9 mouse cellular contexts compared by ENCODE assay signal in genomic region chr7:45833924-45834323, GRCm38 (mm10). TPM values are rescaled to one million over a fixed set of nuclear protein-coding genes. Genes with fewer than 3 reads are reported as not detected.
DNase-seq lines count a peak whose midpoint lies in the region; ATAC-seq and TF ChIP-seq lines count a peak whose summit lies in the region.
"Had no signal": no experiment of that assay in that cellular context is flagged by ENCODE, and none has a peak within 500 bp of the region (broad histone marks: within the 10 kb centered on the region; RNA-seq: fewer than 3 reads in every experiment).

No protein-coding gene starts in this region.

- no peak for DNase-seq in kidney, postnatal 25 days
- no peak for DNase-seq in gastrocnemius, adult 18-20 months (ENCODE audit: low spot score)
- no peak for DNase-seq in cerebellum, postnatal 4 days (ENCODE audit: low spot score in 2 of 2)
- DNase-seq in gastrocnemius, postnatal 36 days: no peak

- TF ChIP-seq CTCF in intestine, postnatal 0 days (IDR thresholded peaks at IDR 0.05; ENCODE audit: low read depth): no peak

- no peak overlapping the region for H3K27ac ChIP-seq in kidney, embryonic 14.5 days (ENCODE audit: low read depth, low read length)
- no peak overlapping the region for H3K27ac ChIP-seq in embryonic facial prominence, embryonic 15.5 days (replicated peaks)
- no peak overlapping the region for H3K27ac ChIP-seq in intestine, postnatal 0 days (ENCODE audit: low read depth, low read length)
- no peak overlapping the region for H3K27ac ChIP-seq in neural tube, embryonic 12.5 days

- WGBS in kidney, embryonic 14.5 days: 2% methylated on average over 31 of the region's 31 CpGs
- 4% methylated on average over 30 of the region's 31 CpGs for WGBS in embryonic facial prominence, embryonic 15.5 days
- WGBS in intestine, postnatal 0 days: 7% methylated on average over 31 of the region's 31 CpGs
- WGBS in neural tube, embryonic 12.5 days: 4% methylated on average over 23 of the region's 31 CpGs

- H3K4me3 ChIP-seq in kidney, embryonic 14.5 days (ENCODE audit: low read length): peak overlapping the region; percentile 42
- H3K4me3 ChIP-seq in embryonic facial prominence, embryonic 15.5 days (replicated peaks): peak overlapping the region; percentile 44
- peak overlapping the region; percentile 46 for H3K4me3 ChIP-seq in intestine, postnatal 0 days (ENCODE audit: low read depth, low read length)
- H3K4me3 ChIP-seq in neural tube, embryonic 12.5 days: peak overlapping the region; percentile 35

- H3K36me3 ChIP-seq in kidney, embryonic 14.5 days (ENCODE audit: control insufficient read depth, insufficient read depth, low read length): peaks cover 8% of the 10 kb centered on the region; the same call in 1 of the 2 replicates
- no peaks in the 10 kb centered on the region for H3K36me3 ChIP-seq in embryonic facial prominence, embryonic 15.5 days
- H3K36me3 ChIP-seq in intestine, postnatal 0 days (ENCODE audit: control insufficient read depth, insufficient read depth): 0 out of 2 replicates have a peak, but pooled peaks cover 1% of the 10 kb centered on the region
- H3K36me3 ChIP-seq in neural tube, embryonic 12.5 days: no peaks in the 10 kb centered on the region

- intact Hi-C loops in gastrocnemius, postnatal 36 days (cut with DNase I): no loop called here

- H3K4me1 ChIP-seq in kidney, embryonic 14.5 days (ENCODE audit: control insufficient read depth, insufficient read depth, low read length): peaks cover 23% of the 10 kb centered on the region
- H3K4me1 ChIP-seq in embryonic facial prominence, embryonic 15.5 days: peaks cover 31% of the 10 kb centered on the region
- H3K4me1 ChIP-seq in intestine, postnatal 0 days (replicated peaks; ENCODE audit: control insufficient read depth, insufficient read depth, low read length): no peaks in the 10 kb centered on the region; the same call in 1 of the 2 replicates
- H3K4me1 ChIP-seq in neural tube, embryonic 12.5 days: peaks cover 27% of the 10 kb centered on the region

- H3K9ac ChIP-seq in kidney, embryonic 14.5 days (ENCODE audit: low read depth, low read length): peak overlapping the region; percentile 32; the same call in 1 of the 2 replicates
- no peak overlapping the region for H3K9ac ChIP-seq in embryonic facial prominence, embryonic 15.5 days
- no peak overlapping the region for H3K9ac ChIP-seq in intestine, postnatal 0 days (ENCODE audit: low read depth, low read length)
- 0 out of 2 replicates have a peak overlapping the region, but pooled peaks have one; percentile 40 for H3K9ac ChIP-seq in neural tube, embryonic 12.5 days

- ATAC-seq in kidney, embryonic 14.5 days (ENCODE audit: low FRiP score, low TSS enrichment): no peak
- no peak for ATAC-seq in embryonic facial prominence, embryonic 15.5 days (ENCODE audit: insufficient number of reproducible peaks, low FRiP score, low TSS enrichment, low read depth)
- ATAC-seq in intestine, postnatal 0 days: no peak
- no peak for ATAC-seq in neural tube, embryonic 12.5 days (ENCODE audit: low FRiP score, low read depth)

- no peaks in the 10 kb centered on the region; the same call in 1 of the 2 replicates for H3K9me3 ChIP-seq in kidney, embryonic 14.5 days (ENCODE audit: control insufficient read depth, low read length)
- H3K9me3 ChIP-seq in embryonic facial prominence, embryonic 15.5 days (replicated peaks): no peaks in the 10 kb centered on the region
- no peaks in the 10 kb centered on the region for H3K9me3 ChIP-seq in intestine, postnatal 0 days (ENCODE audit: control insufficient read depth)
- H3K9me3 ChIP-seq in neural tube, embryonic 12.5 days: no peaks in the 10 kb centered on the region

- H3K4me2 ChIP-seq in kidney, embryonic 14.5 days (replicated peaks; ENCODE audit: low read depth, low read length): peak overlapping the region; percentile 49
- H3K4me2 ChIP-seq in embryonic facial prominence, embryonic 15.5 days (replicated peaks): peak overlapping the region; percentile 66
- peak overlapping the region; percentile 74 for H3K4me2 ChIP-seq in intestine, postnatal 0 days (replicated peaks; ENCODE audit: low read depth)
- peak overlapping the region; percentile 56 for H3K4me2 ChIP-seq in neural tube, embryonic 12.5 days (replicated peaks)

- peaks cover 43% of the 10 kb centered on the region for H3K27me3 ChIP-seq in kidney, embryonic 14.5 days (ENCODE audit: control insufficient read depth, insufficient read depth, low read length)
- peaks cover 54% of the 10 kb centered on the region for H3K27me3 ChIP-seq in embryonic facial prominence, embryonic 15.5 days
- peaks cover 37% of the 10 kb centered on the region for H3K27me3 ChIP-seq in intestine, postnatal 0 days (replicated peaks; ENCODE audit: control insufficient read depth, insufficient read depth, low read length)
- peaks cover 51% of the 10 kb centered on the region for H3K27me3 ChIP-seq in neural tube, embryonic 12.5 days (replicated peaks)

RNA-seq across cellular contexts. Expression of gene Grwd1, which starts 3.2 kb away (rescaled TPM):
- polyA plus RNA-seq in kidney, embryonic 14.5 days (2014; fragmentation: Nextera tagmentation; extraction: Ambion mirVana): 69.5 and 93.5 TPM in 2 replicates
- polyA plus RNA-seq in embryonic facial prominence, embryonic 15.5 days (2015; fragmentation: Nextera tagmentation; extraction: Ambion mirVana): 57.3 and 58.0 TPM in 2 replicates
- polyA plus RNA-seq in intestine, postnatal 0 days (2015; fragmentation: Nextera tagmentation; extraction: Ambion mirVana): 16.4 and 16.6 TPM in 2 replicates
- 48.3 and 50.7 TPM in 2 replicates for polyA plus RNA-seq in neural tube, embryonic 12.5 days (2016; fragmentation: Nextera tagmentation; extraction: Ambion mirVana)
- 10 to 100 TPM; 13.4 to 14.3 TPM for total RNA-seq in gastrocnemius, adult 18-20 months (2021)
- 10 to 100 TPM; 11.8 to 14.5 TPM for total RNA-seq in gastrocnemius, postnatal 36 days (2021)

RNA-seq across cellular contexts. Expression of gene Kcnj14, which starts 9.3 kb away (rescaled TPM):
- polyA plus RNA-seq in kidney, embryonic 14.5 days (2014; fragmentation: Nextera tagmentation; extraction: Ambion mirVana): 1.2 and 1.3 TPM in 2 replicates
- polyA plus RNA-seq in embryonic facial prominence, embryonic 15.5 days (2015; fragmentation: Nextera tagmentation; extraction: Ambion mirVana): 1.4 and 1.7 TPM in 2 replicates
- 0.10 and 0.27 TPM in 2 replicates for polyA plus RNA-seq in intestine, postnatal 0 days (2015; fragmentation: Nextera tagmentation; extraction: Ambion mirVana)
- polyA plus RNA-seq in neural tube, embryonic 12.5 days (2016; fragmentation: Nextera tagmentation; extraction: Ambion mirVana): 0.86 and 0.87 TPM in 2 replicates
- total RNA-seq in gastrocnemius, adult 18-20 months (2021): under 1 TPM in 1 of 2 experiments, not detected in 1; 0.28 TPM
- total RNA-seq in gastrocnemius, postnatal 36 days (2021): under 1 TPM; 0.15 to 0.27 TPM

RNA-seq across cellular contexts. Expression of gene Cyth2, which starts 19.5 kb away (rescaled TPM):
- 109 and 111 TPM in 2 replicates for polyA plus RNA-seq in kidney, embryonic 14.5 days (2014; fragmentation: Nextera tagmentation; extraction: Ambion mirVana)
- 124 and 129 TPM in 2 replicates for polyA plus RNA-seq in embryonic facial prominence, embryonic 15.5 days (2015; fragmentation: Nextera tagmentation; extraction: Ambion mirVana)
- polyA plus RNA-seq in intestine, postnatal 0 days (2015; fragmentation: Nextera tagmentation; extraction: Ambion mirVana): 61.9 and 66.4 TPM in 2 replicates
- polyA plus RNA-seq in neural tube, embryonic 12.5 days (2016; fragmentation: Nextera tagmentation; extraction: Ambion mirVana): 305 and 308 TPM in 2 replicates
- total RNA-seq in gastrocnemius, adult 18-20 months (2021): 10 to 100 TPM; 25.3 to 34.6 TPM
- total RNA-seq in gastrocnemius, postnatal 36 days (2021): 10 to 100 TPM; 32.6 to 33.4 TPM

RNA-seq across cellular contexts. Expression of gene Kdelr1, which starts 38.6 kb away (rescaled TPM):
- polyA plus RNA-seq in kidney, embryonic 14.5 days (2014; fragmentation: Nextera tagmentation; extraction: Ambion mirVana): 145 and 184 TPM in 2 replicates
- polyA plus RNA-seq in embryonic facial prominence, embryonic 15.5 days (2015; fragmentation: Nextera tagmentation; extraction: Ambion mirVana): 83.7 and 98.4 TPM in 2 replicates
- 99.6 and 107 TPM in 2 replicates for polyA plus RNA-seq in intestine, postnatal 0 days (2015; fragmentation: Nextera tagmentation; extraction: Ambion mirVana)
- polyA plus RNA-seq in neural tube, embryonic 12.5 days (2016; fragmentation: Nextera tagmentation; extraction: Ambion mirVana): 41.8 and 54.4 TPM in 2 replicates
- total RNA-seq in gastrocnemius, adult 18-20 months (2021): 10 to 100 TPM; 62.0 to 65.6 TPM
- total RNA-seq in gastrocnemius, postnatal 36 days (2021): 10 to 100 TPM; 52.8 to 56.7 TPM

RNA-seq across cellular contexts. Expression of gene Grin2d, which starts 44.3 kb away (rescaled TPM):
- 0.28 and 0.37 TPM in 2 replicates for polyA plus RNA-seq in kidney, embryonic 14.5 days (2014; fragmentation: Nextera tagmentation; extraction: Ambion mirVana)
- polyA plus RNA-seq in embryonic facial prominence, embryonic 15.5 days (2015; fragmentation: Nextera tagmentation; extraction: Ambion mirVana): 0.67 and 0.79 TPM in 2 replicates
- polyA plus RNA-seq in intestine, postnatal 0 days (2015; fragmentation: Nextera tagmentation; extraction: Ambion mirVana): 0.66 and 1.1 TPM in 2 replicates
- polyA plus RNA-seq in neural tube, embryonic 12.5 days (2016; fragmentation: Nextera tagmentation; extraction: Ambion mirVana): 1.3 and 1.5 TPM in 2 replicates
- total RNA-seq in gastrocnemius, adult 18-20 months (2021): under 1 TPM; 0.11 to 0.17 TPM
- total RNA-seq in gastrocnemius, postnatal 36 days (2021): under 1 TPM; 0.22 to 0.23 TPM
- total RNA-seq: granulocyte monocyte progenitor cell, adult 5-6 weeks had no signal

Comparison
In these comparisons a context has a peak if more than half of its experiments do, and no peak if none do; other contexts are left out.
1. H3K9ac ChIP-seq: peak in kidney, embryonic 14.5 days (single experiment) and neural tube, embryonic 12.5 days (single experiment); none in embryonic facial prominence, embryonic 15.5 days (single experiment) and intestine, postnatal 0 days (single experiment).
2. Peak in every context shown above with its lines, with median percentiles within 50 percentile points of each other: H3K4me2 ChIP-seq and H3K4me3 ChIP-seq.